10 mouse cellular contexts compared by ENCODE assay signal in genomic region chr12:112869783-112870204, GRCm38 (mm10). TPM values are rescaled to one million over a fixed set of nuclear protein-coding genes. Genes with fewer than 3 reads are reported as not detected.
DNase-seq lines count a peak whose midpoint lies in the region; ATAC-seq and TF ChIP-seq lines count a peak whose summit lies in the region.
"Had no signal": no experiment of that assay in that cellular context is flagged by ENCODE, and none has a peak within 500 bp of the region (broad histone marks: within the 10 kb centered on the region; RNA-seq: fewer than 3 reads in every experiment).

No protein-coding gene starts in this region.

- WGBS in heart, embryonic 14.5 days: 5% methylated on average over 16 of the region's 16 CpGs
- WGBS in embryonic facial prominence, embryonic 15.5 days: 10% methylated on average over 16 of the region's 16 CpGs
- 22% methylated on average over 16 of the region's 16 CpGs for whole genome bisulfite sequencing in midbrain, postnatal 0 days

- DNase-seq in heart, postnatal 4 days: no peak
- DNase-seq in CD4-positive, CD25-positive, alpha-beta regulatory T cell, adult 2 months (ENCODE audit: low read depth, low spot score): peak; percentile 49
- peak; percentile 30 for DNase-seq in midbrain, postnatal 0 days (ENCODE audit: low spot score)
- no peak for DNase-seq in cerebellum, postnatal 14 days
- DNase-seq in left cerebral cortex, adult 8-10 months (ENCODE audit: low spot score in 2 of 2): no peak
- no peak for DNase-seq in gastrocnemius, postnatal 14 days

- intact Hi-C loops in gastrocnemius, postnatal 14 days (cut with DNase I; ENCODE audit: low total_unique reads): no loop called here

- no peak overlapping the region for H3K4me3 ChIP-seq in heart, embryonic 14.5 days (ENCODE audit: control insufficient read depth in 1 of 2, insufficient read depth in 1 of 2, low read depth in 1 of 2, low read length in 2 of 2)
- no peak overlapping the region for H3K4me3 ChIP-seq in embryonic facial prominence, embryonic 15.5 days (replicated peaks)
- H3K4me3 ChIP-seq in midbrain, postnatal 0 days (ENCODE audit: low read depth, low read length): no peak overlapping the region
- H3K4me3 ChIP-seq: forebrain, embryonic 13.5 days; layer of hippocampus, adult 2 months had no signal

- H3K9ac ChIP-seq in heart, embryonic 14.5 days (ENCODE audit: low read length): no peak overlapping the region
- no peak overlapping the region for H3K9ac ChIP-seq in embryonic facial prominence, embryonic 15.5 days
- H3K9ac ChIP-seq in midbrain, postnatal 0 days (replicated peaks; ENCODE audit: low read length, poor library complexity, severe bottlenecking): no peak overlapping the region
- H3K9ac ChIP-seq: forebrain, embryonic 13.5 days had no signal

- no peaks in the 10 kb centered on the region for H3K9me3 ChIP-seq in heart, embryonic 14.5 days (ENCODE audit: control insufficient read depth, low read length)
- no peaks in the 10 kb centered on the region for H3K9me3 ChIP-seq in embryonic facial prominence, embryonic 15.5 days (replicated peaks)
- no peaks in the 10 kb centered on the region for H3K9me3 ChIP-seq in midbrain, postnatal 0 days (ENCODE audit: low read length)
- H3K9me3 ChIP-seq: forebrain, embryonic 13.5 days had no signal

- H3K4me2 ChIP-seq in heart, embryonic 14.5 days (ENCODE audit: low read length): 0 out of 2 replicates have a peak overlapping the region, but pooled peaks have one; percentile 24
- 0 out of 2 replicates have a peak overlapping the region, but pooled peaks have one; percentile 10 for H3K4me2 ChIP-seq in embryonic facial prominence, embryonic 15.5 days (replicated peaks)
- H3K4me2 ChIP-seq in midbrain, postnatal 0 days (ENCODE audit: low read depth, low read length, poor library complexity, severe bottlenecking): no peak overlapping the region
- H3K4me2 ChIP-seq: forebrain, embryonic 13.5 days had no signal

- no peak for TF ChIP-seq CTCF in midbrain, postnatal 0 days (IDR thresholded peaks at IDR 0.05)

- ATAC-seq in heart, embryonic 14.5 days (ENCODE audit: insufficient number of reproducible peaks, insufficient read depth, low FRiP score, low read depth): no peak
- no peak for ATAC-seq in embryonic facial prominence, embryonic 15.5 days (ENCODE audit: insufficient number of reproducible peaks, low FRiP score, low TSS enrichment, low read depth)
- ATAC-seq in midbrain, postnatal 0 days (ENCODE audit: low FRiP score): no peak
- ATAC-seq: forebrain, embryonic 13.5 days had no signal

- H3K36me3 ChIP-seq in heart, embryonic 14.5 days (ENCODE audit: control insufficient read depth, insufficient read depth, low read length): no peaks in the 10 kb centered on the region
- H3K36me3 ChIP-seq in embryonic facial prominence, embryonic 15.5 days: no peaks in the 10 kb centered on the region
- H3K36me3 ChIP-seq in midbrain, postnatal 0 days (ENCODE audit: insufficient read depth, low read length): no peaks in the 10 kb centered on the region

- peaks cover 9 to 20% of the 10 kb centered on the region in 2 experiments; a peak in 3 of 4 replicates for H3K4me1 ChIP-seq in heart, embryonic 14.5 days (ENCODE audit: control insufficient read depth in 2 of 2, insufficient read depth in 2 of 2, low read length in 2 of 2)
- H3K4me1 ChIP-seq in embryonic facial prominence, embryonic 15.5 days: peaks cover 37% of the 10 kb centered on the region
- no peaks in the 10 kb centered on the region for H3K4me1 ChIP-seq in midbrain, postnatal 0 days (ENCODE audit: insufficient read depth, low read length)

- H3K27me3 ChIP-seq in heart, embryonic 14.5 days (ENCODE audit: control insufficient read depth, insufficient read depth, low read length): peaks cover 38% of the 10 kb centered on the region
- H3K27me3 ChIP-seq in embryonic facial prominence, embryonic 15.5 days: peaks cover 25% of the 10 kb centered on the region
- peaks cover 9% of the 10 kb centered on the region; the same call in 1 of the 2 replicates for H3K27me3 ChIP-seq in midbrain, postnatal 0 days (ENCODE audit: insufficient read depth, low read length)

- no peak overlapping the region for H3K27ac ChIP-seq in heart, embryonic 14.5 days (replicated peaks in 1 of 2; ENCODE audit: control insufficient read depth in 1 of 2, insufficient read depth in 1 of 2, low read depth in 2 of 2, low read length in 2 of 2)
- no peak overlapping the region for H3K27ac ChIP-seq in embryonic facial prominence, embryonic 15.5 days (replicated peaks)
- H3K27ac ChIP-seq in midbrain, postnatal 0 days (ENCODE audit: low read depth, low read length): no peak overlapping the region
- H3K27ac ChIP-seq: forebrain, embryonic 13.5 days; layer of hippocampus, adult 2 months had no signal

RNA-seq across cellular contexts. Expression of gene Gpr132, which starts 1.8 kb away (rescaled TPM):
- polyA plus RNA-seq in heart, embryonic 14.5 days (2014; fragmentation: Nextera tagmentation; extraction: Ambion mirVana): 0.08 and 0.15 TPM in 2 replicates
- total RNA-seq in heart, postnatal 4 days (2021): under 1 TPM; 0.16 to 0.17 TPM
- polyA plus RNA-seq in embryonic facial prominence, embryonic 15.5 days (2015; fragmentation: Nextera tagmentation; extraction: Ambion mirVana): 0.35 and 0.41 TPM in 2 replicates
- total RNA-seq in midbrain, postnatal 0 days (2014; rRNA removed): 0.16 TPM in 1 of 2 replicates, not detected in the other
- polyA plus RNA-seq in midbrain, postnatal 0 days (2015; fragmentation: Nextera tagmentation; extraction: Ambion mirVana): 0.06 TPM in 2 replicates
- under 1 TPM in 3 of 4 experiments, not detected in 1; 0.14 to 0.23 (median 0.15) TPM for total RNA-seq in left cerebral cortex, adult 8-10 months (2022)
- total RNA-seq in gastrocnemius, postnatal 14 days (2021): under 1 TPM in 1 of 2 experiments, not detected in 1; 0.10 TPM
- total RNA-seq: layer of hippocampus, adult 2 months had no signal
- polyA plus RNA-seq: forebrain, embryonic 13.5 days had no signal

RNA-seq across cellular contexts. Expression of gene Cdca4, which starts 40.6 kb away (rescaled TPM):
- 40.4 and 42.0 TPM in 2 replicates for polyA plus RNA-seq in heart, embryonic 14.5 days (2014; fragmentation: Nextera tagmentation; extraction: Ambion mirVana)
- 10 to 100 TPM; 25.8 to 26.8 TPM for total RNA-seq in heart, postnatal 4 days (2021)
- polyA plus RNA-seq in embryonic facial prominence, embryonic 15.5 days (2015; fragmentation: Nextera tagmentation; extraction: Ambion mirVana): 99.7 and 110 TPM in 2 replicates
- total RNA-seq in midbrain, postnatal 0 days (2014; rRNA removed): 19.8 and 22.6 TPM in 2 replicates
- polyA plus RNA-seq in midbrain, postnatal 0 days (2015; fragmentation: Nextera tagmentation; extraction: Ambion mirVana): 20.8 and 22.0 TPM in 2 replicates
- 10 to 100 TPM in 3 of 4 experiments, 1 to 10 TPM in 1; 9.5 to 12.3 (median 10.2) TPM for total RNA-seq in left cerebral cortex, adult 8-10 months (2022)
- total RNA-seq in gastrocnemius, postnatal 14 days (2021): 1 to 10 TPM; 4.3 to 5.8 TPM

RNA-seq across cellular contexts. Expression of gene Jag2, which starts 59.8 kb away (rescaled TPM):
- polyA plus RNA-seq in heart, embryonic 14.5 days (2014; fragmentation: Nextera tagmentation; extraction: Ambion mirVana): 3.4 and 4.7 TPM in 2 replicates
- 10 to 100 TPM; 29.1 to 29.2 TPM for total RNA-seq in heart, postnatal 4 days (2021)
- 13.0 and 14.3 TPM in 2 replicates for polyA plus RNA-seq in embryonic facial prominence, embryonic 15.5 days (2015; fragmentation: Nextera tagmentation; extraction: Ambion mirVana)
- total RNA-seq in midbrain, postnatal 0 days (2014; rRNA removed): 88.4 and 94.6 TPM in 2 replicates
- polyA plus RNA-seq in midbrain, postnatal 0 days (2015; fragmentation: Nextera tagmentation; extraction: Ambion mirVana): 9.4 and 12.1 TPM in 2 replicates
- total RNA-seq in left cerebral cortex, adult 8-10 months (2022): 10 to 100 TPM; 48.1 to 69.9 (median 58.9) TPM
- 10 to 100 TPM; 24.2 to 25.5 TPM for total RNA-seq in gastrocnemius, postnatal 14 days (2021)

Comparison
In these comparisons a context has a peak if more than half of its experiments do, and no peak if none do; other contexts are left out.
1. DNase-seq: peak in CD4-positive, CD25-positive, alpha-beta regulatory T cell, adult 2 months (single experiment) and midbrain, postnatal 0 days (single experiment); none in heart, postnatal 4 days (single experiment), cerebellum, postnatal 14 days (0 of 2), left cerebral cortex, adult 8-10 months (0 of 2) and gastrocnemius, postnatal 14 days (single experiment).